Mouse (Mus musculus) lung, postnatal 10 days (tissue): ENCODE data around the gene Nr2f6.

Experiments used
- DNase-seq: peaks from one replicate; pipeline ENCODE4 v3.0.0; 2021

Nr2f6 gene

GRCm38 (mm10) chr8:71381421-71381970 is at the start of gene Nr2f6:
TSS of gene Nr2f6 (minus strand) at chr8:71381960.
- peak; percentile 89 for DNase-seq

- DNase-seq: no peak
Observed at GRCm38 (mm10) chr8:71422121-71422520, 40.4 kb upstream of the Nr2f6 start.

- no peak for DNase-seq
Observed at GRCm38 (mm10) chr8:71411535-71412273, 29.9 kb upstream of the Nr2f6 start.

GRCm38 (mm10) chr8:71408231-71408630 is 26.5 kb upstream of the Nr2f6 start:
- no peak for DNase-seq

- no peak for DNase-seq
Observed at GRCm38 (mm10) chr8:71407441-71407840, 25.7 kb upstream of the Nr2f6 start.

GRCm38 (mm10) chr8:71406099-71407015 is 24.6 kb upstream of the Nr2f6 start:
- DNase-seq: peak; percentile 82

GRCm38 (mm10) chr8:71405401-71406098 is 23.8 kb upstream of the Nr2f6 start, which contains the start of gene Ankle1:
TSS of gene Ankle1 (plus strand) at chr8:71406010.
- peak; percentile 98 for DNase-seq

- no peak for DNase-seq
Observed at GRCm38 (mm10) chr8:71404951-71405351, 23.2 kb upstream of the Nr2f6 start.

GRCm38 (mm10) chr8:71404011-71404410 is 22.3 kb upstream of the Nr2f6 start:
- DNase-seq: no peak

GRCm38 (mm10) chr8:71403107-71403885 is 21.5 kb upstream of the Nr2f6 start:
- DNase-seq: no peak

GRCm38 (mm10) chr8:71402446-71402964 is 20.7 kb upstream of the Nr2f6 start:
- no peak for DNase-seq

- no peak for DNase-seq
Observed at GRCm38 (mm10) chr8:71401454-71401853, 19.7 kb upstream of the Nr2f6 start.

GRCm38 (mm10) chr8:71400826-71401225 is 19.1 kb upstream of the Nr2f6 start:
- no peak for DNase-seq

- no peak for DNase-seq
Observed at GRCm38 (mm10) chr8:71397701-71398100, 15.9 kb upstream of the Nr2f6 start.

- peak; percentile 98 for DNase-seq
Observed at GRCm38 (mm10) chr8:71396639-71397305, 15.0 kb upstream of the Nr2f6 start, which contains the start of gene Babam1. TSS of gene Babam1 (plus strand) at chr8:71396861.

GRCm38 (mm10) chr8:71395629-71396028 is 13.9 kb upstream of the Nr2f6 start, which contains the start of gene Ushbp1:
TSS of gene Ushbp1 (minus strand) at chr8:71395802.
- peak; percentile 70 for DNase-seq

- no peak for DNase-seq
Observed at GRCm38 (mm10) chr8:71395071-71395470, 13.3 kb upstream of the Nr2f6 start.

GRCm38 (mm10) chr8:71394481-71394880 is 12.7 kb upstream of the Nr2f6 start:
- no peak for DNase-seq

GRCm38 (mm10) chr8:71392871-71393270 is 11.1 kb upstream of the Nr2f6 start:
- peak; percentile 86 for DNase-seq

- no peak for DNase-seq
Observed at GRCm38 (mm10) chr8:71392391-71392790, 10.6 kb upstream of the Nr2f6 start.

- no peak for DNase-seq
Observed at GRCm38 (mm10) chr8:71391696-71392095, 9.9 kb upstream of the Nr2f6 start.
